Comparison of ENCODE assay signal across 8 mouse cellular contexts in the genomic region with DNA sequence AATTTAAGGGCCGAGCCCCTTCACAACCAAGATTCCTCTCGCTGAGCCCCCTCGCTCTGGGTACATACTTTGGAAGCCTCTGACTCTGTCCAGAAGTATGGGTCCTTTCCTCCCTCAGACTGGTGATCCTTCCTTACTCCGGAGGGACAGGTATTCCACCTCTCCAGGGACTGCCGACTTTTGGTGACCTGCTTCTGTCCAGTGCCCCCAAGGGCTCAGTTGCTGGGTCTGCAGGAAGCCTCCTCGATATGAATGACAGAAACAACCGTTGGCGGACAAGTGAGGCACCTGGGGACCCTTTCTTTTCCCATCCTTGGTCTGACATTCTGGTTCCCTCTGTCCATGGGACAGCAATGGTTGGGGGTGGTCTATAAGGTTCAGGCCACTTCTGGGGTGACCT. TPM values are rescaled to one million over a fixed set of nuclear protein-coding genes. Genes with fewer than 3 reads are reported as not detected.
DNase-seq lines count a peak whose midpoint lies in the region; ATAC-seq and TF ChIP-seq lines count a peak whose summit lies in the region.

No protein-coding gene starts in this region.

- no peak for TF ChIP-seq CTCF in kidney, postnatal 0 days (IDR thresholded peaks at IDR 0.05; ENCODE audit: low read depth)

- peak overlapping the region; percentile 52 for H3K4me3 ChIP-seq in kidney, postnatal 0 days (replicated peaks; ENCODE audit: low read depth, low read length)
- H3K4me3 ChIP-seq in forebrain, embryonic 10.5 days: peak overlapping the region; percentile 57
- peak overlapping the region; percentile 47 for H3K4me3 ChIP-seq in intestine, embryonic 15.5 days (replicated peaks)
- H3K4me3 ChIP-seq in neural tube, embryonic 13.5 days: peak overlapping the region; percentile 56

- 25% methylated on average over 8 of the region's 8 CpGs for WGBS in kidney, postnatal 0 days
- 32% methylated on average over 8 of the region's 8 CpGs for WGBS in forebrain, embryonic 10.5 days
- 35% methylated on average over 8 of the region's 8 CpGs for WGBS in intestine, embryonic 15.5 days
- 30% methylated on average over 8 of the region's 8 CpGs for WGBS in neural tube, embryonic 13.5 days

- no peaks in the 10 kb centered on the region for H3K36me3 ChIP-seq in kidney, postnatal 0 days (ENCODE audit: insufficient read depth, low read length)
- no peaks in the 10 kb centered on the region for H3K36me3 ChIP-seq in forebrain, embryonic 10.5 days (replicated peaks)
- no peaks in the 10 kb centered on the region for H3K36me3 ChIP-seq in intestine, embryonic 15.5 days
- H3K36me3 ChIP-seq in neural tube, embryonic 13.5 days: no peaks in the 10 kb centered on the region

- ATAC-seq in kidney, postnatal 0 days (replicated peaks; ENCODE audit: low FRiP score, low read depth): no peak
- ATAC-seq in intestine, embryonic 15.5 days: no peak
- no peak for ATAC-seq in neural tube, embryonic 13.5 days (ENCODE audit: low read depth)

- H3K4me1 ChIP-seq in kidney, postnatal 0 days (replicated peaks; ENCODE audit: insufficient read depth, low read length): peaks cover 26% of the 10 kb centered on the region
- H3K4me1 ChIP-seq in forebrain, embryonic 10.5 days: peaks cover 57% of the 10 kb centered on the region
- peaks cover 38% of the 10 kb centered on the region for H3K4me1 ChIP-seq in intestine, embryonic 15.5 days (replicated peaks)
- H3K4me1 ChIP-seq in neural tube, embryonic 13.5 days (replicated peaks): peaks cover 76% of the 10 kb centered on the region

- no peak for DNase-seq in kidney, postnatal 0 days (ENCODE audit: low spot score)
- no peak for DNase-seq in kidney, postnatal 10 days
- no peak for DNase-seq in forebrain, embryonic 10.5 days (ENCODE audit: extremely low spot score, low spot score)
- no peak for DNase-seq in urinary bladder, postnatal 36 days (ENCODE audit: low spot score in 2 of 2)
- DNase-seq in kidney, adult 18-20 months: no peak
- DNase-seq in MN1 (ENCODE audit: low spot score): no peak

- H3K27ac ChIP-seq in kidney, postnatal 0 days: no peak overlapping the region
- H3K27ac ChIP-seq in forebrain, embryonic 10.5 days: no peak overlapping the region
- H3K27ac ChIP-seq in intestine, embryonic 15.5 days: no peak overlapping the region
- peak overlapping the region; percentile 65; the same call in 1 of the 2 replicates for H3K27ac ChIP-seq in neural tube, embryonic 13.5 days (replicated peaks)

- H3K27me3 ChIP-seq in kidney, postnatal 0 days (ENCODE audit: insufficient read depth, low read length): peaks cover 23% of the 10 kb centered on the region
- H3K27me3 ChIP-seq in forebrain, embryonic 10.5 days (ENCODE audit: poor library complexity, severe bottlenecking): peaks cover 72% of the 10 kb centered on the region
- peaks cover 54% of the 10 kb centered on the region for H3K27me3 ChIP-seq in intestine, embryonic 15.5 days (replicated peaks)
- peaks cover 63% of the 10 kb centered on the region for H3K27me3 ChIP-seq in neural tube, embryonic 13.5 days

- H3K4me2 ChIP-seq in kidney, postnatal 0 days (ENCODE audit: low read length): peak overlapping the region; percentile 86
- H3K4me2 ChIP-seq in intestine, embryonic 15.5 days (replicated peaks): peak overlapping the region; percentile 72
- peak overlapping the region; percentile 55 for H3K4me2 ChIP-seq in neural tube, embryonic 13.5 days

- peak overlapping the region; percentile 79; the same call in 1 of the 2 replicates for H3K9ac ChIP-seq in kidney, postnatal 0 days (ENCODE audit: low read depth, low read length)
- peak overlapping the region; percentile 62; the same call in 1 of the 2 replicates for H3K9ac ChIP-seq in intestine, embryonic 15.5 days
- peak overlapping the region; percentile 84 for H3K9ac ChIP-seq in neural tube, embryonic 13.5 days

- no peaks in the 10 kb centered on the region for H3K9me3 ChIP-seq in kidney, postnatal 0 days (replicated peaks; ENCODE audit: low read length)
- no peaks in the 10 kb centered on the region for H3K9me3 ChIP-seq in forebrain, embryonic 10.5 days
- H3K9me3 ChIP-seq in intestine, embryonic 15.5 days: no peaks in the 10 kb centered on the region
- no peaks in the 10 kb centered on the region for H3K9me3 ChIP-seq in neural tube, embryonic 13.5 days

RNA-seq across cellular contexts. Expression of a gene that starts 4.6 kb away (rescaled TPM):
- 95.0 and 103 TPM in 2 replicates for polyA plus RNA-seq in kidney, postnatal 0 days (2015; fragmentation: Nextera tagmentation; extraction: Ambion mirVana)
- 181 and 196 TPM in 2 replicates for polyA plus RNA-seq in forebrain, embryonic 10.5 days (2016; fragmentation: Nextera tagmentation; extraction: Ambion mirVana)
- 126 and 130 TPM in 2 replicates for polyA plus RNA-seq in intestine, embryonic 15.5 days (2015; fragmentation: Nextera tagmentation; extraction: Ambion mirVana)
- 105 and 112 TPM in 2 replicates for polyA plus RNA-seq in neural tube, embryonic 13.5 days (2015; fragmentation: Nextera tagmentation; extraction: Ambion mirVana)

RNA-seq across cellular contexts. Expression of a gene that starts 6.0 kb away (rescaled TPM):
- 48.7 and 54.0 TPM in 2 replicates for polyA plus RNA-seq in kidney, postnatal 0 days (2015; fragmentation: Nextera tagmentation; extraction: Ambion mirVana)
- 38.0 and 38.8 TPM in 2 replicates for polyA plus RNA-seq in forebrain, embryonic 10.5 days (2016; fragmentation: Nextera tagmentation; extraction: Ambion mirVana)
- polyA plus RNA-seq in intestine, embryonic 15.5 days (2015; fragmentation: Nextera tagmentation; extraction: Ambion mirVana): 22.2 and 25.0 TPM in 2 replicates
- 69.9 and 81.4 TPM in 2 replicates for polyA plus RNA-seq in neural tube, embryonic 13.5 days (2015; fragmentation: Nextera tagmentation; extraction: Ambion mirVana)

RNA-seq across cellular contexts. Expression of a gene that starts 19.1 kb away (rescaled TPM):
- 5.7 and 6.6 TPM in 2 replicates for polyA plus RNA-seq in kidney, postnatal 0 days (2015; fragmentation: Nextera tagmentation; extraction: Ambion mirVana)
- polyA plus RNA-seq in forebrain, embryonic 10.5 days (2016; fragmentation: Nextera tagmentation; extraction: Ambion mirVana): 3.0 and 3.8 TPM in 2 replicates
- polyA plus RNA-seq in intestine, embryonic 15.5 days (2015; fragmentation: Nextera tagmentation; extraction: Ambion mirVana): 6.0 and 6.5 TPM in 2 replicates
- polyA plus RNA-seq in neural tube, embryonic 13.5 days (2015; fragmentation: Nextera tagmentation; extraction: Ambion mirVana): 8.3 and 9.1 TPM in 2 replicates

RNA-seq across cellular contexts. Expression of a gene that starts 22.7 kb away (rescaled TPM):
- polyA plus RNA-seq in kidney, postnatal 0 days (2015; fragmentation: Nextera tagmentation; extraction: Ambion mirVana): 58.4 and 61.7 TPM in 2 replicates
- polyA plus RNA-seq in forebrain, embryonic 10.5 days (2016; fragmentation: Nextera tagmentation; extraction: Ambion mirVana): 53.5 and 54.6 TPM in 2 replicates
- 62.4 and 66.5 TPM in 2 replicates for polyA plus RNA-seq in intestine, embryonic 15.5 days (2015; fragmentation: Nextera tagmentation; extraction: Ambion mirVana)
- polyA plus RNA-seq in neural tube, embryonic 13.5 days (2015; fragmentation: Nextera tagmentation; extraction: Ambion mirVana): 76.4 and 89.3 TPM in 2 replicates

RNA-seq across cellular contexts. Expression of a gene that starts 23.5 kb away (rescaled TPM):
- not detected in 2 replicates for polyA plus RNA-seq in kidney, postnatal 0 days (2015; fragmentation: Nextera tagmentation; extraction: Ambion mirVana)
- polyA plus RNA-seq in forebrain, embryonic 10.5 days (2016; fragmentation: Nextera tagmentation; extraction: Ambion mirVana): not detected in 2 replicates
- polyA plus RNA-seq in intestine, embryonic 15.5 days (2015; fragmentation: Nextera tagmentation; extraction: Ambion mirVana): not detected in 2 replicates
- not detected in 2 replicates for polyA plus RNA-seq in neural tube, embryonic 13.5 days (2015; fragmentation: Nextera tagmentation; extraction: Ambion mirVana)
